22 mouse cellular contexts compared by ENCODE assay signal in genomic region chr7:143025496-143025895, GRCm38 (mm10). TPM values are rescaled to one million over a fixed set of nuclear protein-coding genes. Genes with fewer than 3 reads are reported as not detected.
DNase-seq lines count a peak whose midpoint lies in the region; ATAC-seq and TF ChIP-seq lines count a peak whose summit lies in the region.
"Had no signal": no experiment of that assay in that cellular context is flagged by ENCODE, and none has a peak within 500 bp of the region (broad histone marks: within the 10 kb centered on the region; RNA-seq: fewer than 3 reads in every experiment).

No protein-coding gene starts in this region.

- H3K4me1 ChIP-seq in midbrain, embryonic 11.5 days (ENCODE audit: control insufficient read depth, insufficient read depth, low read length): no peaks in the 10 kb centered on the region
- H3K4me1 ChIP-seq in midbrain, embryonic 10.5 days: no peaks in the 10 kb centered on the region
- peaks cover 6% of the 10 kb centered on the region for H3K4me1 ChIP-seq in embryonic fibroblast, embryonic 13.5 days (ENCODE audit: control insufficient read depth, insufficient read depth, low read length)
- H3K4me1 ChIP-seq: forebrain, embryonic 10.5 days; forebrain, embryonic 12.5 days had no signal

- no peak overlapping the region for H3K9ac ChIP-seq in midbrain, embryonic 11.5 days (ENCODE audit: low read length)
- H3K9ac ChIP-seq: embryonic facial prominence, embryonic 12.5 days; forebrain, embryonic 12.5 days had no signal

- ATAC-seq in midbrain, embryonic 11.5 days (ENCODE audit: low FRiP score): no peak
- ATAC-seq: forebrain, embryonic 14.5 days; forebrain, embryonic 16.5 days had no signal

- 85% methylated on average over 3 of the region's 3 CpGs for WGBS in midbrain, embryonic 11.5 days
- 94% methylated on average over 3 of the region's 3 CpGs for WGBS in midbrain, embryonic 10.5 days

- no peak overlapping the region for H3K4me3 ChIP-seq in midbrain, embryonic 11.5 days (ENCODE audit: low read depth, low read length)
- no peak overlapping the region for H3K4me3 ChIP-seq in midbrain, embryonic 10.5 days
- H3K4me3 ChIP-seq in embryonic fibroblast, embryonic 13.5 days (ENCODE audit: insufficient read depth, low read length): no peak overlapping the region
- H3K4me3 ChIP-seq: embryonic facial prominence, embryonic 10.5 days; embryonic facial prominence, embryonic 12.5 days; erythroblast, embryonic 14.5 days; forebrain, embryonic 10.5 days; forebrain, embryonic 12.5 days had no signal

- TF ChIP-seq CTCF in embryonic fibroblast, embryonic 13.5 days (IDR thresholded peaks at IDR 0.05; ENCODE audit: borderline replicate concordance, insufficient read depth, low read length): no peak

- H3K4me2 ChIP-seq in midbrain, embryonic 11.5 days: no peak overlapping the region
- H3K4me2 ChIP-seq: embryonic facial prominence, embryonic 12.5 days; forebrain, embryonic 12.5 days had no signal

- no peak overlapping the region for H3K27ac ChIP-seq in midbrain, embryonic 11.5 days (ENCODE audit: low read depth, low read length)
- no peak overlapping the region for H3K27ac ChIP-seq in midbrain, embryonic 10.5 days (replicated peaks)
- H3K27ac ChIP-seq in embryonic fibroblast, embryonic 13.5 days (ENCODE audit: insufficient read depth, low read length): peak overlapping the region; percentile 68; the same call in 1 of the 2 replicates
- H3K27ac ChIP-seq: embryonic facial prominence, embryonic 10.5 days; embryonic facial prominence, embryonic 12.5 days; forebrain, embryonic 10.5 days; forebrain, embryonic 12.5 days had no signal

- TF ChIP-seq POLR2A in embryonic fibroblast, embryonic 13.5 days (IDR thresholded peaks at IDR 0.05; ENCODE audit: low read depth, low read length): no peak

- DNase-seq in midbrain, embryonic 11.5 days (ENCODE audit: low spot score, missing footprints): peak; percentile 73
- DNase-seq in midbrain, embryonic 10.5 days (ENCODE audit: low spot score): no peak
- DNase-seq in Muller cell, postnatal 12 days (ENCODE audit: inconsistent ontology term): peak; percentile 48
- DNase-seq in adipocyte (ENCODE audit: low spot score): no peak
- DNase-seq in lung, postnatal 4 days: no peak
- DNase-seq: adrenal gland, adult 8-10 months; adrenal gland, postnatal 14 days; adrenal gland, postnatal 36 days; B cell, adult 2 months; cerebellum, adult 11-12 months; cerebellum, adult 2 months; cerebellum, adult 9-10 months; cerebellum, postnatal 10 days; cerebellum, postnatal 25 days had no signal

- no peaks in the 10 kb centered on the region for H3K9me3 ChIP-seq in midbrain, embryonic 11.5 days (ENCODE audit: control insufficient read depth, low read length)
- H3K9me3 ChIP-seq in midbrain, embryonic 10.5 days (replicated peaks): no peaks in the 10 kb centered on the region
- H3K9me3 ChIP-seq: embryonic facial prominence, embryonic 10.5 days; embryonic facial prominence, embryonic 12.5 days; forebrain, embryonic 10.5 days; forebrain, embryonic 12.5 days had no signal

- H3K27me3 ChIP-seq in midbrain, embryonic 11.5 days (ENCODE audit: control insufficient read depth, insufficient read depth, low read length): no peaks in the 10 kb centered on the region
- H3K27me3 ChIP-seq in midbrain, embryonic 10.5 days (ENCODE audit: low read depth, poor library complexity, severe bottlenecking): no peaks in the 10 kb centered on the region
- H3K27me3 ChIP-seq: embryonic facial prominence, embryonic 12.5 days; forebrain, embryonic 12.5 days had no signal

- H3K36me3 ChIP-seq in midbrain, embryonic 11.5 days (ENCODE audit: control insufficient read depth, insufficient read depth, low read length): no peaks in the 10 kb centered on the region
- H3K36me3 ChIP-seq in midbrain, embryonic 10.5 days: peaks cover 6% of the 10 kb centered on the region; the same call in 1 of the 2 replicates
- H3K36me3 ChIP-seq: embryonic facial prominence, embryonic 12.5 days had no signal

RNA-seq across cellular contexts. Expression of gene Tspan32, which starts 20.6 kb away (rescaled TPM):
- 5.0 and 6.2 TPM in 2 replicates for polyA plus RNA-seq in midbrain, embryonic 11.5 days (2014; fragmentation: Nextera tagmentation; extraction: Ambion mirVana)
- polyA plus RNA-seq in midbrain, embryonic 10.5 days (2016; fragmentation: Nextera tagmentation; extraction: Ambion mirVana): 4.7 and 6.0 TPM in 2 replicates
- not detected in 2 replicates for polyA plus RNA-seq in embryonic fibroblast, embryonic 13.5 days (2011; ENCODE audit: insufficient read length, low read depth, missing spikeins)

RNA-seq across cellular contexts. Expression of gene Cd81, which starts 27.0 kb away (rescaled TPM):
- polyA plus RNA-seq in midbrain, embryonic 11.5 days (2014; fragmentation: Nextera tagmentation; extraction: Ambion mirVana): 256 and 276 TPM in 2 replicates
- polyA plus RNA-seq in midbrain, embryonic 10.5 days (2016; fragmentation: Nextera tagmentation; extraction: Ambion mirVana): 267 and 279 TPM in 2 replicates
- 684 and 894 TPM in 2 replicates for polyA plus RNA-seq in embryonic fibroblast, embryonic 13.5 days (2011; ENCODE audit: insufficient read length, low read depth, missing spikeins)

RNA-seq across cellular contexts. Expression of gene Tssc4, which starts 43.6 kb away (rescaled TPM):
- polyA plus RNA-seq in midbrain, embryonic 11.5 days (2014; fragmentation: Nextera tagmentation; extraction: Ambion mirVana): 61.1 and 63.8 TPM in 2 replicates
- 136 and 142 TPM in 2 replicates for polyA plus RNA-seq in midbrain, embryonic 10.5 days (2016; fragmentation: Nextera tagmentation; extraction: Ambion mirVana)
- 35.9 and 38.8 TPM in 2 replicates for polyA plus RNA-seq in embryonic fibroblast, embryonic 13.5 days (2011; ENCODE audit: insufficient read length, low read depth, missing spikeins)

RNA-seq across cellular contexts. Expression of gene Ascl2, which starts 56.4 kb away (rescaled TPM):
- 0.38 and 0.65 TPM in 2 replicates for polyA plus RNA-seq in midbrain, embryonic 11.5 days (2014; fragmentation: Nextera tagmentation; extraction: Ambion mirVana)
- 0.70 and 1.3 TPM in 2 replicates for polyA plus RNA-seq in midbrain, embryonic 10.5 days (2016; fragmentation: Nextera tagmentation; extraction: Ambion mirVana)
- polyA plus RNA-seq in embryonic fibroblast, embryonic 13.5 days (2011; ENCODE audit: insufficient read length, low read depth, missing spikeins): not detected in 2 replicates

Comparison
In these comparisons a context has a peak if more than half of its experiments do, and no peak if none do; other contexts are left out.
1. DNase-seq: peak in midbrain, embryonic 11.5 days (single experiment) and Muller cell, postnatal 12 days (single experiment); none in midbrain, embryonic 10.5 days (single experiment), adipocyte (single experiment) and lung, postnatal 4 days (0 of 2).